Mouse (Mus musculus) layer of hippocampus, adult 9-11 months (tissue): Measurements from ENCODE around the gene Vps37c.
A peak's percentile ranks its signal among the peaks of the same experiment; 100 is the strongest.

ENCODE experiments used
- DNase-seq: peaks from one replicate; pipeline ENCODE4 v3.0.0; 2022

The Vps37c gene

GRCm38 (mm10) chr19:10689470-10690166 lies 1.1 kb downstream of the Vps37c start:
- DNase-seq, result no peak

DNA sequence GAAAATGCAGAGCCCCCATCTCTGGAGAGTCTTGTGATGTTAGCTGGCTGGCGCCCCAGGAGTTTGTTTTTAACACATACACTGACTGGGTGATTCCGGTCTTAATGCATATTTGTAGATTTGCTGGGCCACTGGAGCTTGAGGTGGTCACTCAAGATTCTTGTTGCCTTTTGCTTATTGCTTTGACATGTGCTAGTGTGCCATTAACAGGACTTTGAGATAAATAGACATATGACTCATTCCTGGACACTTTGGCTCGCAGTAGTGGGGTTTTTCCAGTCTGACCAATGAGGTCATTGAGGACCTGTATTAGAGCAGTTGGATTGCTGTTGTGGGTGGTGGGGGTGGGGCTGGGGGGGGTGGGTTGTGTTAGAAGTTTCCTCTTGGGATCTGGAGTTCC lies 1.8 kb downstream of the Vps37c start:
- no peak for DNase-seq

GRCm38 (mm10) chr19:10691121-10691520 lies 2.6 kb downstream of the Vps37c start:
- DNase-seq, result no peak

GRCm38 (mm10) chr19:10691660-10692059 lies 3.1 kb downstream of the Vps37c start:
- no peak for DNase-seq

DNA sequence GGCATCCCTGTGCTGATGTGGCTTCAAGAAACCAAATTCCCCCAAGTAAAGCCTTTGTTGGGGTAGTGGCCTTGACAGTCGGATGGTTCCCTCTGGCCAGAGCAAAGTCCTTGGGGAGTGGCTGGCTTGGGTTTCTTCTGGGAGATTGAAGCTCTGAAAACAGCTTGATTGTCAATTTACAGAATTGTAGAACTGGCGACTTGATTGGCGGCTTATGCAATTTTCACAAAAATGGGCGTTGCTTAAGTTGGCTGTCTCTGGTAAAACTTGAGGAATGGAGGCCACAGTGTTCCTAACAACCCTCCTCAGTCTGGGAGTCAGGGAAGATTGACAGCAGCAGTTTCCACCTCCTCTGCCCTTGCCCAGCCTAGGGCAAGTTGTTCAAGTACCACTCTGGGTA lies 3.8 kb downstream of the Vps37c start:
- no peak for DNase-seq

GRCm38 (mm10) chr19:10693926-10694682 lies 5.6 kb downstream of the Vps37c start:
- no peak for DNase-seq

DNA sequence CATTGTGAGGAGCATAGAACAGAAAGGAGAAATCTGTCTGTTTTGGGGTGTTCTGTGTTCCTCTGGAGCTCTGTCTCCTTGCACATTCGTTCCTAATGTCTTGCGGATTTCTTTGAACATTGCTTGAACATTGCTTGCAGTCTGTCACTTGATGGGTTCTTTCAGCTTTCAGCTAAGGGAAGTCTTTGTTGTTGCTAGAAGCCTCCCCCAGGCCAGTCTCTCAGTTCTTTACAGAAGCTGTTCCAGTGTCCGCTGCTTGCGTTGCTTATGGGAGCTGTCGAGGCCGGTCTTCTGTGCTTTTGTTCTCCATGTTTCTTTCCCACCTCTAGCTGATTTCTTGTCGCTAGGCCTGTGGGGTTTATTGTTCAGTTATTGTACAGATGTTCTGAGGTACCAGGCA lies 7.3 kb downstream of the Vps37c start:
- DNase-seq, result no peak

DNA sequence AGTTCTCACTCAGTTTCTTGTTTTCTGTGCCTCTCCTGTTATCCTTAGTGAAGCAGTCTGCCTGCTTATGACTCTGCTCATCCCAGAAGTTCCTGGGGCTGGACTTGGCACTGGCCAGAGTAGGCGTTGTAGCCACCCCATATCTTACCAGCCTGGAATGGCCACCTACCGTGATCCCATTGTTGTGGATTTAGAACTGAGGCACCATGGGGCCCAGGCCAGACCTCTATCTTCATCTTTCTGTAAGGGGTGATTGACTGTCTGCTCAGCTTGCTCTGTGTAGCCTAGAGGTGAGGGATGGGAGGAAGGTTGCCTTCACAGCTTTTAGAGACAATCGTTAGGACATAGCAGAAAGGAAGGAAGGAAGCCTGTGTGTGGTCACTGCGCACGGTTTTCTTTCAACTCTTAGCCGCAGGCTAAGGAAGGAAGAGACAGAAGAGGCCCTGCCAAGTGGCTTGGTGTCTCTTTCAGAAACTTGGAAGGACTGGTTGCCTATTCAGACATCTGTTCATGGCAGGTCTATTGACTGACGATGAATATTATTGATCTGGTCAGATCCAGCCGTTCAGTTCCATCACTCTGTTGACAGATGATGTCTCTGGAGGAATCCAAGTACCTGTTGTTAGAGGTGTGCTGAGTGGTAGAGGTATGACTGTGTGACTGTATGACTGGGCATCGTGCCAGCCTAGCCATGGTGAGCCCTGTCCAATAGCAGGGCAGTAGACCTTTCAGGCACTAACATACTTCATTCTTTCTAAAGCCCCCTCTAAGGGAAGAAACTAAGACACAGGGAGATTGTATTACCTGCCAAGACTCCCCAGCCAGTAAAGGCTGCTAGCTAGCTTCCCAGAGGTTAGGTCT lies 9.8 kb downstream of the Vps37c start:
- DNase-seq, result no peak

DNA sequence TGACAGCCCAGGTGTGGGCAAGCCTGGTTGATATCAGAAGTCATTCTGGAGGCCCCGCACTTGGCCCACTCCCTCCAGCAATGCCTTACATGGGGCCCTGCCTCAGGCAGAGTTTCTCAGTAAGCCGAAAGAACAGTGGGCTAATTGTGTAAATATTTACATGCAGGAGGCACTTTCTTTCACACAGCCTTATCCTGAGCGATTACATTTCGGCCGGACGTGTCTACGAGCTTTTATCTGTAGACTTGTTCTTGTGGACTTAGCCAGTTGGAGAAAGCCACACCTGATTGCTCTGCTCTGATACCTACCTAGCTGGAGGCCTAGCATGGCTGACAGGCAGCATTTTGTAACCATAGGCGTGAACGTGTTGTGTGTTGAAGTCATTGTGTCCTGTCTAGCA lies 11.3 kb downstream of the Vps37c start:
- no peak for DNase-seq

DNA sequence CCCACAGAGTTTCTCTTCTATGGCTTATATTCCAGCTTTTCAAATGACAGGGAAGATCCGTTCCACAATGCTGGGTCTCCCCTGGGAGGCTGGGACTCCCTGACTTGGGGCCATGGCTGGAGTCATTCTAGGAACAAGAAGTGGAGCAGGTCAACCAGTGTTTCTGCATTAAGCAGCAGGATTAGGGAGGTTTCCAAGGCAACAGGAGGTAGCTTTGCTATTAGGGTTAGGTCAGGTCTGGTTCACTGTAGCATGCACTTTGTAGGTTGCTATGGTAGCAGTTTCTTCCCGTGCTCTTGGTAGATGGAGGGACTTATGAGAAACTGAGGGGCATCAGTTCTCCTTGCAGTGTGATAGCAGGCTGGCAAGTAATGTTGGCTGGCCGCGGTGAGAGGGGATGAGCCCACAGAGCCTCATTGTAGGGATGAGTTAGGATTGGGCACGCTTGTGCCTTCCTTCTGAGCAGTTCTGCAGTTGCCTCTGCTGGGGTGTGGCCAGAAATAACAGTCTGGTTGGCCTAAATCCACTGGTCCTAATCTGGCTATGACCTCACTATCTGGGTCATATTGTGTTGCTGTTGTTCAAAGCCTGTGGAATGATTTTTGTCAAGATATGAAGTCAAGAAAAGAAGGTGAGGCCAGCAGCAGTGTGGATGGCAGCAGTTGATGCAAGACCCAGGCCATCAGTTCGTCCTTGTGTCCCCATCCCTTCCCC lies 12.6 kb downstream of the Vps37c start:
- no peak for DNase-seq

GRCm38 (mm10) chr19:10702125-10702524 lies 13.6 kb downstream of the Vps37c start:
- no peak for DNase-seq

DNA sequence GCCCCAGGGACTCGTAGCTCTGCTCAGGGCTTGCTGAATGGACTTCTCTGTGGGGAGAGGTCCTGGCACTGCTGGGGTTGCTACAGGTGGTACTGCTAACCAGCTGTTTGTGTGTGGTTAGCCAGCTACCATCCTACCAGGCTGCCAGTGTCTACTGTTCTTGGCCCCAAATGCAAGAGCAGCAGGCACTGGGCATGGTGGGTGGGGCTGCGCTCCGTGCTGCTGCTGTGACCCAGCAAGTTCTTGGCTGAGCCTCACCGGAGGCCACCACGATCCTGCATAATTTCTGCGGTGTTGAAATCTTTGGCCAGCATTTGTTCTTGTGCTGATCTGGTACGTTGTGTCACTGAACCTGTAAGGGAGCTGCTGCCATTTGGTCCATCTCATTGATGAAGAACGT lies 14.9 kb downstream of the Vps37c start:
- no peak for DNase-seq

DNA sequence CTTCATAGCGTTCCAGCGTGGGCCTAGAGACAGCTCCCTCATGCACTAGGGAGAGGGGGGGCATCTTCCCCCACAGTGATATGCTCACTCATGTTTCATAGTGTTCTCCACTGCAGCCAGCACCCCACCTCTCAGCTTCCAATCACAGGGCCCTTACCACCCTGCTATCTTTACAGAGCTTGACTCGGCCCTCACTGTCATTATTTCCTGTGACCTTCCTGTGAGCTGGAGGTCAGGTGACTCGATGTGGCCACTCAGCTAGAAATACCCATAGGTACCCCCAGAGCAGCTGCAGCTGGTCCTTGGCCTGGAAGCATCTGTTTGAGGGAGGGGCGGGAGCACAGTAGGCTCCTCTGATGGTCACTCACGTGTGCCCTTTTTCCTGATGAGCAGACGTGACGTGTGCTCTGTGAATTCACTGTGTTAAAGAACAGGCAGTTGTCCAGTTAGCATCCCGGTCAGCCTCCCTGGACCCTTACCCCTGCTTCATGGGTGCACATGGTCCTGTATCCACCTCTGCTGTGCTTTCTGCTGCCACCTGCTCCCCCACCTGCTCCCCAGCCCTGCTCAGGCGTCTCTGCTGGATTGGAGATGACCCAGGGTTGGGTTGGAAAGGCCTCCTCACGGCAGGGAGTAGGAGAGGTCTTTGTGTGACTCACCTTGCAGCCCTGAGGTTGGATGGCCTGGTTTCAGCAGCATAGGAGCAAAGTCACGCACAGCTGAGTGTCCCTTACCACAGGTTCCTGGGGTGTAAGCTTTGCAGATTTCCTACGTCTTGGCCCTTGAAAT lies 18.7 kb downstream of the Vps37c start:
- no peak for DNase-seq

GRCm38 (mm10) chr19:10707881-10708280 lies 19.3 kb downstream of the Vps37c start:
- no peak for DNase-seq

GRCm38 (mm10) chr19:10708900-10709299 lies 20.4 kb downstream of the Vps37c start:
- DNase-seq, result no peak

GRCm38 (mm10) chr19:10709360-10710087 lies 21.0 kb downstream of the Vps37c start:
- DNase-seq, result peak; percentile 98

- DNase-seq, result peak; percentile 77
Measured at GRCm38 (mm10) chr19:10710088-10710511, 21.6 kb downstream of the Vps37c start.

- DNase-seq, result no peak
Measured at GRCm38 (mm10) chr19:10710751-10711150, 22.2 kb downstream of the Vps37c start.

GRCm38 (mm10) chr19:10712194-10712593 lies 23.7 kb downstream of the Vps37c start:
- no peak for DNase-seq

DNA sequence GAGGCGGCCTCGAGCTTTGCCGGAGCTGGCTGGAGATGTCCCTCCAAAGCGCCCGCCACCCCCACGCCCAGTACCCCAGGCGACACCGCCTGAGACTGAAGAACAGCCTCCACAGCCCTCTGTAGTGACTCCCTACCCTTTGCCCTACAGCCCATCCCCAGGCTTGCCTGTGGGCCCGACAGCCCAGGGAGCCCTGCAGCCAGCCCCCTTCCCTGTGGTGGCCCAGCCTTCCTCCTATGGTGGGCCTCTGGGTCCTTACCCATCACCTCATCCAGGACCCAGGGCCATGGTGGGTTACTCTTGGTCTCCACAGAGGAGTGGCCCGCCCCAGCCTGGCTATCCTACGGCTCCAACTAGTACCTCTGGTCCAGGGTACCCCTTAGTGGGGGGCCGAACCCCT lies 24.1 kb downstream of the Vps37c start:
- no peak for DNase-seq

- no peak for DNase-seq
Measured at GRCm38 (mm10) chr19:10713551-10713950, 25.0 kb downstream of the Vps37c start.
